Mouse (Mus musculus): ENCODE results near the gene Mast4.

DNA sequence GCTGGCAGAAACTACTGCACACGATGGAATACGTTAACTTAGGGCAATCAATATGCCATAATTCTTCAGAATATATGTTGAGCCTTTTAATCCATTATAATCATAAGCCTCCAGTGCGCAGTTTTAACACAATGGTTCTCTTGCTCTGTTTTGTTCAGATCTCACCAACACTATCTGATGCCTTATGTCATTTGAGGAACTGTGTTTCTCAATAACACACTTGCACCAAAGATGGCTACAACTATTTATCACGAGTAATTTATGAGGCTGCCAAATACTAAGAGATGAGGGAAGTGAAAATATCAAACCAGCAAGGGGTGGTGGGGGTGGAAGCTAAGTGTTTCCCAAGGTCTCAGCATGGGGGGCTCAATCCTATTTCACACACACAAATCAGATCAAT lies 448.1 kb downstream of the Mast4 start:
- TF ChIP-seq HCFC1 (IDR thresholded peaks at IDR 0.05; ENCODE audit: low read depth, low read length) (no peak), ELF1 (IDR thresholded peaks at IDR 0.05; ENCODE audit: low read depth, low read length) (no peak), NRF1 (IDR thresholded peaks at IDR 0.05; ENCODE audit: low read depth, low read length) (no peak)

All from CH12.LX (cell line).